Mouse (Mus musculus) gastrocnemius, adult 2 months (tissue): Measurements from ENCODE around the gene Noto. TPM values are rescaled to one million over a fixed set of nuclear protein-coding genes. Genes with fewer than 3 reads are reported as not detected.

Experiments
- DNase-seq: peaks from one replicate; pipeline ENCODE4 v3.0.0; 2022
- H3K27ac ChIP-seq: fragments of 200-600 bp; 2 replicates; pipeline ENCODE4 v1.8.1; 2022; ENCODE audit warnings: mild to moderate bottlenecking
- H3K4me3 ChIP-seq: fragments of 200-600 bp; 2 replicates; pipeline ENCODE4 v1.8.1; 2022; ENCODE audit warnings: mild to moderate bottlenecking, moderate library complexity
- CTCF ChIP-seq: fragments of 200-600 bp; IDR thresholded peaks from 2 replicates; pipeline ENCODE4 v1.8.1; 2022; ENCODE audit warnings: antibody characterized with exemption, mild to moderate bottlenecking, moderate library complexity
- intact Hi-C: fragments of 180-260 bp; cut with DNase I; formaldehyde crosslinking; loops from one replicate; pipeline ENCODE4 v1.15.1; 2025
- total RNA-seq, 2 experiments: library from RNA; stranded (reverse); gene quantifications; 2 replicates each; pipeline ENCODE4 v1.2.3; 2021

Gene Noto
- total RNA-seq, 2 experiments from 2014 or later = not detected

- intact Hi-C loops = loop anchor here (10.0 kb wide), 1 partner anchor 131 kb away; no protein-coding TSS in a partner anchor
- TF ChIP-seq CTCF = no peak
- Histone ChIP-seq H3K27ac (no peak overlapping the region), H3K4me3 (no peak overlapping the region)
- DNase-seq = no peak
These were observed 28.3 kb upstream of the Noto start for GRCm38 (mm10) chr6:85395360-85395759.

GRCm38 (mm10) chr6:85397165-85397564 lies 26.5 kb upstream of the Noto start:
- peak; percentile 57 for DNase-seq
- no peak overlapping the region for H3K27ac ChIP-seq
- H3K4me3 ChIP-seq = no peak overlapping the region
- intact Hi-C loops = loop anchor here (10.0 kb wide), 1 partner anchor 132 kb away; no protein-coding TSS in a partner anchor
- TF ChIP-seq CTCF = peak; percentile 68

DNA sequence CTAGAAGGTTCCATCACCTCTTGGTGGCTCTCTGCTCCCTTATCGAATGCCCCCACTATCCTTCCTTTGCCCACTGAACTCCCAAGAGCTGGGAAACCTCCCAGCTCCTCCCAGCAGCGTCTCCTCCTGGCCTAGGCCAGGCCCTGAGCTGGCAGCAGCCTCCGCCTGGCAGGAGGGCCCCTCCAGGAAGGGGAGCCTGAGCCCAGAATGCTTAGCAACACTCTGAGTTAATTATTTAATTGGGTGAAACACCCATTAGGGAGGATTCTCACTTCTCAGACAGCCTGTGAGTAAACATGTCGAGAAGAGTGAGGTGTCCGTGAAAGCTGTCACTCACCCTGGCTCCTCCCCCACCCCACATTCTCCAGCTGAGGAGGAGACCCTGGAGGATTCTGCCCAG lies 24.0 kb upstream of the Noto start:
- Histone ChIP-seq H3K27ac (no peak overlapping the region), H3K4me3 (no peak overlapping the region)
- intact Hi-C loops = loop anchor here (5.0 to 10.0 kb wide), 2 partner anchors 135 to 247 kb away; no protein-coding TSS in a partner anchor
- TF ChIP-seq CTCF = no peak
- DNase-seq = no peak

GRCm38 (mm10) chr6:85402613-85403012 lies 21.1 kb upstream of the Noto start:
- TF ChIP-seq CTCF = no peak
- DNase-seq = no peak
- intact Hi-C loops = loop anchor here (5.0 kb wide), 1 partner anchor 250 kb away; no protein-coding TSS in a partner anchor

DNA sequence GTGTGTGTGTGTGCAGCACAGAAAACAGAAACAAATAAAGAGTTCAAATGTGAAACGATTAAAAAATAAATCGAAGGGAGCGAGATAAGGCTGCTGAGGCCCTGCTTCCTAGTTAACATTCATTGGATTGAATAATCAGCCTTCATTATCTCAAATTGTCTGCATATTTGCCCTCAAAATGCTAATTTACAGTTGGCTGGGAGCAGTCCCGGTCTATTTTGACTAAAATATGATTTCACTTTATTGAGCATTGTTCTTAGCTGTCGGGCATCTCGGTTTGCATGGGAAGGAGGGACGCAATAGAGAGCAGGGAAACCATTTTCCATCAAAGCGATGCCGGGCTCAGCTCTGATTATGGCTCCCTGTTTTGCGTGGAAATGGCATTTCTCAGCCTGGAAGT lies 20.6 kb upstream of the Noto start:
- no peak for DNase-seq
- H3K4me3 ChIP-seq = no peak overlapping the region
- intact Hi-C loops = loop anchor here (5.0 kb wide), 1 partner anchor 251 kb away; no protein-coding TSS in a partner anchor
- H3K27ac ChIP-seq = peak overlapping the region; percentile 81
- TF ChIP-seq CTCF = no peak

More at GRCm38 (mm10) chr6:85402613-85403012, 21.1 kb upstream of the Noto start:
- Histone ChIP-seq H3K4me3 (no peak overlapping the region), H3K27ac (peak overlapping the region; percentile 75)

DNA sequence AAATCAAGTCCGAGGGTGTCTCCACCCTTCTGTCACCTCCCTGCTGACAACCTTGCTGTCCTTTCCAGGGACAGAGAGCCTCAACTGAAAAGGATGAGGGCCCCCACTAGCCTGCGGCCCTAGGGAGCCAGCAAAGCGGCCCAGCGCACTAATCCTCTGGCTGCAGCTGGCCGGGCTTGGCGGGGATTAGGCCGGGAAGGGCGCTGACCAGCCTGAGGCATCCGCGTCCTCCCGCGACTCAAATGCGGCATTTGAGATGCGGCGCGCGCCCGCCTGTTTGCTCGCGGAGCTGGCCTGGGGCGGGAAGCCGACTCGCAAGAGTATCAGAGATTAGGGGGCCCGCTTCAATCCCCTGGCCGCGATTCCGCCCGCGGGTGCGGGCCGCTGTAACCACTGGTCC lies 14.7 kb upstream of the Noto start:
- Histone ChIP-seq H3K27ac (no peak overlapping the region), H3K4me3 (0 out of 2 replicates have a peak overlapping the region, but pooled peaks have one; percentile 11)
- no peak for TF ChIP-seq CTCF
- intact Hi-C loops = no loop called here
- DNase-seq = no peak

- Histone ChIP-seq H3K27ac (no peak overlapping the region), H3K4me3 (no peak overlapping the region)
- peak; percentile 77 for TF ChIP-seq CTCF
- intact Hi-C loops = loop anchor here (5.0 kb wide), 1 partner anchor 254 kb away; no protein-coding TSS in a partner anchor
- peak; percentile 53 for DNase-seq
These were observed 12.9 kb upstream of the Noto start for GRCm38 (mm10) chr6:85410771-85411273.

DNA sequence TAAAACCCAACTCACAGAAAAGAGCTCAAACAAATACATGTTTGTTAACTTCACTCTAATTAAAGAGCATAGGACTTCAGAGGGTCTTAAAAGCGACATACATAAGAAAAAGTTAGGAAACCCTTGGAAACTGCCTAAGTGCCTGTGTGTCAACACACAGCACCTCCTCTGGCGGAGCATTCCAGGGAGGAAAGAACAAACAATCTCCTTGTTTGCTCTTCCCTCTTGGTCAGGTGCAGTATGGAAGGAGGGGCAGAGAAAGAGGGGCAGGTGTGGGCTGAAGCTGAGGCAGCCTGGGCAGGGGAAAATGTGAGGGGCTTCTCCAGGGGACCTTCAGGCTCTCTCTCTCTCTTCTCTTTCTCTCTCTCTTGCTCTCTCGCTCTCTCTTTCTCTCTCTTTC lies 7.9 kb upstream of the Noto start:
- no peak for TF ChIP-seq CTCF
- no peak overlapping the region for H3K27ac ChIP-seq
- intact Hi-C loops = no loop called here
- H3K4me3 ChIP-seq = no peak overlapping the region
- no peak for DNase-seq

DNA sequence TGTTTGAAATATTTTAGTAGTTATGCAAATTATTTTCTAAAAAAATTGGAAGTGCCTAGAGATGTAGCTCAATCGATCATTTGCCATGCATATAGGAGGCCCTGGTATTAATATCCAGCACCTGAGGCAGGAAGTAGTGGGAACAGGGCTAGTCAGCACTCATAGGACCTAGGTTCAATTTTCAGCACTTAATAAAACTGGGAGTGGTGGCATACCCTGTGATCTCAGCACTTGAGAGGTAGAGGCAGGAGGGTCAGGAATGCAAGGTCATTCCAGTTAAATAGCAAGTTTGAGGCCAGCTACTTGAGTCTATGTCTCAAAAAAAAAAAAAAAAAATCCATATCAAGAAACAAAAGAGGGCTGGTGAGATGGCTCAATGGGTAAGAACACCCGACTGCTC lies 4.5 kb upstream of the Noto start:
- Histone ChIP-seq H3K4me3 (no peak overlapping the region), H3K27ac (no peak overlapping the region)
- no peak for DNase-seq
- no peak for TF ChIP-seq CTCF
- intact Hi-C loops = no loop called here

- no peak for DNase-seq
- H3K27ac ChIP-seq = peak overlapping the region; percentile 78
- H3K4me3 ChIP-seq = peak overlapping the region; percentile 92
- no peak for TF ChIP-seq CTCF
- intact Hi-C loops = no loop called here
These were observed 7.7 kb downstream of the Noto start for GRCm38 (mm10) chr6:85431274-85431841.

GRCm38 (mm10) chr6:85431842-85432431 lies 8.3 kb downstream of the Noto start, which contains the start of gene Smyd5:
Gene Smyd5 (plus strand): TSS chr6:85431989.
- intact Hi-C loops = no loop called here
- peak within 1 kb of the TSS; percentile 78 for H3K27ac ChIP-seq
- no peak for TF ChIP-seq CTCF

DNA sequence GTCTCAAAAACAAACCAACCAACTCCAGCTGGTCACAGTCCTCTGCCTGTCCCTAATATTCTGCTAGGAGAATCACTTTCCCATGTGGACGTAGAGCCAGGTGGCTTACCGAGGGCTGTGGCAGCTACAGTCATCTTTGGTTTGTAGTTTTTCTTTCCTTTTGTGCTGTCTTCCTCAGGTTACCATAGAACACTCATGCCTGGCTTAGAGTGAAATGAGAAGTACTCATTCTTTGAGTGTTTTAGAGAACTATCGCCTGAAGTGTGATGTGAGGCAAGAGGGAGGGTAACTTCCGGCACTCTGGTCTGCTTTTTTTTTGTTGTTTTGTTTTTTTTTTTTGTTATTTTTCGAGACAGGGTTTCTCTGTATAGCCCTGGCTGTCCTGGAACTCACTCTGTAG lies 10.2 kb downstream of the Noto start:
- Histone ChIP-seq H3K27ac (no peak overlapping the region), H3K4me3 (no peak overlapping the region)
- no peak for TF ChIP-seq CTCF
- intact Hi-C loops = no loop called here
- no peak for DNase-seq

More at GRCm38 (mm10) chr6:85431842-85432431, 8.3 kb downstream of the Noto start, which contains the start of gene Smyd5:
- peak within 1 kb of the TSS; percentile 92 for H3K4me3 ChIP-seq
- peak; percentile 92 for DNase-seq

DNA sequence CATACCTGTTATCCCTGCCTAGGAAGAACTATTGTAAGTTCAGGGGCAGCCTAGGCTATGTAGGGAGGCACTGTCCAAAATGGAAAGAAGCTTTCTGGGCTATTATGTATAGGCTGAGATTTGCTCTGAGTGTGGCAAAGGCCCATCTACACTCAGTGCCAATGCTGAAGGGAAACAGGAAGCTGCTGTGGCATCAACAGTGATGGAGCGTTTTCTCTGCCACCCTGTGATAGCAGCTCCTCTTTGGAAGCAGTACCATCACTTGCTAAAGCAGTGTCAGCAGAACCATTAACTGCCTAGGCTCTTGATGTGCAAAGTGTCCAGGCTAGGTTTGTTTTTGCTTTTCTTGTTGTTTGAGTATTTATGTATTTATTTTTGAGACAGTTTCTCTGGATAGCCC lies 12.5 kb downstream of the Noto start:
- H3K27ac ChIP-seq = no peak overlapping the region
- no peak overlapping the region for H3K4me3 ChIP-seq
- DNase-seq = no peak
- TF ChIP-seq CTCF = no peak
- intact Hi-C loops = no loop called here
